Mouse (Mus musculus) hindbrain, embryonic 14.5 days (tissue): ENCODE measurements around the gene Gas8. TPM values are rescaled to one million over a fixed set of nuclear protein-coding genes. Genes with fewer than 3 reads are reported as not detected.

ENCODE experiments used
- ATAC-seq: fragments of 200-750 bp; cut with Nextera tagmentation; 2 replicates; pipeline ENCODE4 v1.8.0; 2017; ENCODE audit warnings: moderate number of reproducible peaks, mild to moderate bottlenecking, moderate TSS enrichment, moderate library complexity; ENCODE audit not compliant: low FRiP score
- DNase-seq: peaks from one replicate; pipeline ENCODE4 v3.0.0-alpha.2; 2015; ENCODE audit warnings: low spot score
- H3K27ac ChIP-seq: fragments of 300-500 bp; sonication (generic); 2 replicates; pipeline ENCODE4 v1.5.1; 2014; ENCODE audit warnings: mild to moderate bottlenecking, moderate library complexity
- H3K27me3 ChIP-seq: fragments of 300-500 bp; sonication (generic); 2 replicates; pipeline ENCODE4 v1.6.1; 2014; ENCODE audit warnings: mild to moderate bottlenecking, low read length, mixed read lengths; ENCODE audit not compliant: control insufficient read depth, insufficient read depth
- H3K36me3 ChIP-seq: fragments of 300-500 bp; sonication (generic); replicated peaks from 2 replicates; pipeline ENCODE4 v1.6.1; 2014; ENCODE audit not compliant: control insufficient read depth, insufficient read depth
- H3K4me1 ChIP-seq: fragments of 300-500 bp; sonication (generic); replicated peaks from 2 replicates; pipeline ENCODE4 v1.6.1; 2014; ENCODE audit warnings: antibody characterized with exemption, low read length, mixed read lengths; ENCODE audit not compliant: control insufficient read depth, insufficient read depth
- H3K4me2 ChIP-seq: fragments of 300-500 bp; sonication (generic); replicated peaks from 2 replicates; pipeline ENCODE4 v1.6.1; 2014; ENCODE audit warnings: mild to moderate bottlenecking, moderate library complexity
- H3K4me3 ChIP-seq: fragments of 300-500 bp; sonication (generic); replicated peaks from 2 replicates; pipeline ENCODE4 v1.5.1; 2014; ENCODE audit warnings: mild to moderate bottlenecking, low read length
- H3K9ac ChIP-seq: fragments of 300-500 bp; sonication (generic); 2 replicates; pipeline ENCODE4 v1.6.1; 2014
- H3K9me3 ChIP-seq: fragments of 300-500 bp; sonication (generic); 2 replicates; pipeline ENCODE4 v1.6.1; 2016; ENCODE audit warnings: low read length; ENCODE audit not compliant: control insufficient read depth
- WGBS: fragments of 180-500 bp; shearing (Covaris S2); extraction: QIAGEN DNeasy Blood & Tissue Kit; methylation state at CpG from one replicate; pipeline ENCODE4 v1.1.7; 2014; 5-methylcytosine and 5-hydroxymethylcytosine counted together
- polyA plus RNA-seq: library from polyadenylated mRNA; unstranded; fragments of >200 nt; fragmentation: Nextera tagmentation; extraction: Ambion mirVana; gene quantifications from 2 replicates; pipeline ENCODE4 v1.2.1, GENCODE M21; 2014

Gene Gas8
- polyA plus RNA-seq, 1 experiment from 2014 or later = 37.5 TPM

- Histone ChIP-seq H3K27me3 (no peaks in the 10 kb centered on the region), H3K36me3 (peaks cover 96% of the 10 kb centered on the region), H3K9ac (no peak overlapping the region), H3K4me1 (no peaks in the 10 kb centered on the region), H3K27ac (no peak overlapping the region), H3K9me3 (no peaks in the 10 kb centered on the region), H3K4me2 (no peak overlapping the region), H3K4me3 (no peak overlapping the region)
- DNase-seq (no peak), ATAC-seq (no peak)
- 97% methylated on average over 9 of the region's 9 CpGs for WGBS
These were observed 25.7 kb upstream of the Gas8 start for GRCm38 (mm10) chr8:123492898-123493297.

DNA sequence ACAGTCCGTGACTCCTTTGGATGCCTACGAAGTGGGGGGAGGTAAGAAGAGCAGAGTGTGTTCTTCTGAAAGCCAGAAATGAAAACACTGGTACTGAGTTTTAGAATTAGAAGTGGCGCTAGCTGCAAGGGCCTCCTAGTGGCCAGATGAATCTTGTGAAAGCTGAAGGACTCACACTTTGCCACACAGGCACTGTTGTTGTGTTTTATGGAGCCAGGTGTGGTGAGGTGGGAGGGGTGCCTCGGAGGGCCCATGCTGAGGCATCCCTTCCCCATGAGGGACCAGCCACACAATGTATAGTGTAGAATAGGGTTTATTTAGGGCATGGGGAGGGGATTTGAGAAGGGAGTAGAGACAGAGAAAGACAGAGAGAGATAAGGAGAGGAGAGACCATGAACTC is 20.9 kb upstream of the Gas8 start:
- 88% methylated on average over 4 of the region's 4 CpGs for WGBS
- H3K4me2 ChIP-seq = no peak overlapping the region
- no peaks in the 10 kb centered on the region for H3K27me3 ChIP-seq
- no peak overlapping the region for H3K9ac ChIP-seq
- no peak for DNase-seq
- H3K36me3 ChIP-seq = peaks cover 96% of the 10 kb centered on the region
- ATAC-seq = no peak
- no peaks in the 10 kb centered on the region for H3K4me1 ChIP-seq
- H3K27ac ChIP-seq = no peak overlapping the region
- H3K9me3 ChIP-seq = no peaks in the 10 kb centered on the region
- no peak overlapping the region for H3K4me3 ChIP-seq

- Histone ChIP-seq H3K27me3 (no peaks in the 10 kb centered on the region), H3K9me3 (no peaks in the 10 kb centered on the region), H3K4me1 (no peaks in the 10 kb centered on the region), H3K4me3 (no peak overlapping the region), H3K9ac (no peak overlapping the region), H3K27ac (no peak overlapping the region), H3K36me3 (peaks cover 96% of the 10 kb centered on the region), H3K4me2 (no peak overlapping the region)
- DNase-seq = no peak
- ATAC-seq = no peak
- WGBS = 90% methylated on average over 11 of the region's 11 CpGs
These were observed 19.7 kb upstream of the Gas8 start for GRCm38 (mm10) chr8:123498963-123499362.

DNA sequence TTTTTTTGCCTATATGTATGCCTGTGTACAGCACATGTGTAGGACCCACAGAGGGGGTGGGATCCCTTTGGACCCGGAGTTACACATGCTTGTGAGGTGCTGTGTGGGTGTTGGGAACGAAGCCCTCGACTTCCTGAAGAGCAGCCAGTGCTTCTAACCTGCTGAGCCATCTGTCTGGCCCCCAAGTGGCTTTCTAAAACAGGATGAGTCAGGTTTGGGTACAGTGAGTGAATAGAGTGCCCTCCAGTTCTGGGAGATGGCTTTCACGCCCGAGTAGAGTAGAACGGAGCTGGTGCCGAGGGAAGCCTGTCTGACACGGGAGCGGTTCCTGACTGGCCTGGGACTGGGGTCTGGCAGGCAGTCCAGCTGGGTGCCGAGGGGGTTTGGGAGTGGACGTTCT is 19.1 kb upstream of the Gas8 start:
- peaks cover 96% of the 10 kb centered on the region for H3K36me3 ChIP-seq
- H3K4me3 ChIP-seq = no peak overlapping the region
- no peaks in the 10 kb centered on the region for H3K4me1 ChIP-seq
- no peak overlapping the region for H3K27ac ChIP-seq
- no peaks in the 10 kb centered on the region for H3K27me3 ChIP-seq
- ATAC-seq (no peak), DNase-seq (no peak)
- no peaks in the 10 kb centered on the region for H3K9me3 ChIP-seq
- H3K4me2 ChIP-seq = no peak overlapping the region
- WGBS = 94% methylated on average over 11 of the region's 11 CpGs
- H3K9ac ChIP-seq = no peak overlapping the region

DNA sequence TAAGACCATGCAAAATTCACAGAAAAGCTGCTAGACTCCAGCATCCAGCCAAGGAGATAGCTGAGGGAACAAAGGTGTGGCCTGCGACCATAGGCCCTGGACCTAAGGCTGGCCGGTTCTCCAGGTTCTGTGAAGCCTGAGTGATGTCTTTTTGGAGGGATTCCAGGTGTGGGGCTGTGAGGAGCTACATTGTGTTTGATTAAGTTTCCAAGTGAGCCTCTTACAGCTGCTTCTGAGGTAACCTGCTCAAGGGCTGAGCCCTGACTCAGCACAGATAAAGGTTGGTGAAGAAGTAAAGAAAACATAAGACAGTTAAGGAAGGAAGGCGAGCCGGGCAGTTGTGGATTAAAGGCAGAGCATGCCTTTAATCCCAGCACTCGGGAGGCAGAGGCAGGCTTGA is 16.4 kb upstream of the Gas8 start:
- no peaks in the 10 kb centered on the region for H3K9me3 ChIP-seq
- no peak overlapping the region for H3K4me2 ChIP-seq
- H3K27me3 ChIP-seq = no peaks in the 10 kb centered on the region
- no peak overlapping the region for H3K27ac ChIP-seq
- H3K4me1 ChIP-seq = no peaks in the 10 kb centered on the region
- H3K4me3 ChIP-seq = no peak overlapping the region
- ATAC-seq (no peak), DNase-seq (no peak)
- WGBS = 96% methylated on average over 5 of the region's 5 CpGs
- peaks cover 96% of the 10 kb centered on the region for H3K36me3 ChIP-seq
- no peak overlapping the region for H3K9ac ChIP-seq

GRCm38 (mm10) chr8:123503801-123504467 is 14.7 kb upstream of the Gas8 start:
- Histone ChIP-seq H3K27me3 (no peaks in the 10 kb centered on the region), H3K9me3 (no peaks in the 10 kb centered on the region), H3K36me3 (peaks cover 100% of the 10 kb centered on the region), H3K4me2 (no peak overlapping the region), H3K4me3 (no peak overlapping the region), H3K27ac (no peak overlapping the region), H3K4me1 (no peaks in the 10 kb centered on the region), H3K9ac (no peak overlapping the region)
- WGBS = 98% methylated on average over 6 of the region's 6 CpGs
- ATAC-seq (no peak), DNase-seq (no peak)

- Histone ChIP-seq H3K4me2 (no peak overlapping the region), H3K9me3 (no peaks in the 10 kb centered on the region)
These were observed 13.9 kb upstream of the Gas8 start for GRCm38 (mm10) chr8:123504591-123505195.

DNA sequence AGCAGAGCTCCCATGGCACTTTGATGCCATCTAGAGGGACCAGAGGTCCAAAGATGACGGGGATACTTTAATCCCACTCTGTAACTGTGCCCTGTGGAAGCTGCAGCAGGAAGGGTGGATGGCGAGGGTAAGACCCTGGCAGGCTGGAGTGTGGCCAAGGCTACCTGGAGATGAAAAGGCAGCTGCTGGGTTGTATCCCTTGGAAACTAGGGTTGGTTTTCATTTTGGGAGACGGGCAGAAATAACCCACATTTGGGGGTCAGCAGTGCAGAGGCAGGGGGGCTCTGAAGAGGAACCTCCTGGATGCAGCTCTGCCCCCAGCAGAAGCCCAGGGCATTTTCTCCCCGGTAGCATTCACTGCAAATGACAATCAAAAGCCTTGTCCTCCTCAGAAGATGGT is 13.4 kb upstream of the Gas8 start:
- Histone ChIP-seq H3K27me3 (no peaks in the 10 kb centered on the region), H3K27ac (no peak overlapping the region), H3K36me3 (peaks cover 100% of the 10 kb centered on the region), H3K9ac (no peak overlapping the region), H3K4me1 (no peaks in the 10 kb centered on the region), H3K4me2 (no peak overlapping the region), H3K4me3 (no peak overlapping the region), H3K9me3 (no peaks in the 10 kb centered on the region)
- DNase-seq (no peak), ATAC-seq (no peak)
- 77% methylated on average over 4 of the region's 4 CpGs for WGBS

More at GRCm38 (mm10) chr8:123504591-123505195, 13.9 kb upstream of the Gas8 start:
- 91% methylated on average over 9 of the region's 9 CpGs for WGBS
- no peaks in the 10 kb centered on the region for H3K27me3 ChIP-seq
- H3K27ac ChIP-seq = no peak overlapping the region
- ATAC-seq = no peak
- no peaks in the 10 kb centered on the region for H3K4me1 ChIP-seq
- H3K36me3 ChIP-seq = peaks cover 100% of the 10 kb centered on the region
- H3K4me3 ChIP-seq = no peak overlapping the region
- DNase-seq = no peak
- H3K9ac ChIP-seq = no peak overlapping the region

DNA sequence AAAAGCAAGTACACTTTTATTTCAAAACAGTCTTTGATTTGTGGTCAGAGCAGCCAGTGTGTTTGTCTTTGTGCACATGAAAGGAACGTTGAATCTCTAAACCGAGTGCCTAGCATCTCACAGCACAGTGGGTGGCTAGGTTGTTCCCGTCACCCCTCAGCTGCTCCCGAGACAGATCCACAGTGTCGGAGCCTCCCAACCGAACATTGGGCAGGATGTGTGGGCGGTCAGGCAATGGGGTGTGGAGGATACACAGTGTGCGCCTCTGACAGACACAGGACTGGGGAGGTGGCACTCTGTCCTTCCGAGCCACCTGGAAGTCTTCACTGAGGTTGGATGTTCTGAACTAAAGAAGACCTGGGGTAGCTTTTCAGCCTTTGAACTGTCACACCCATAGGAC is 12.9 kb upstream of the Gas8 start:
- Histone ChIP-seq H3K4me2 (no peak overlapping the region), H3K4me1 (no peaks in the 10 kb centered on the region), H3K27ac (no peak overlapping the region), H3K9me3 (no peaks in the 10 kb centered on the region), H3K4me3 (no peak overlapping the region), H3K27me3 (no peaks in the 10 kb centered on the region), H3K9ac (no peak overlapping the region), H3K36me3 (peaks cover 100% of the 10 kb centered on the region)
- 86% methylated on average over 9 of the region's 9 CpGs for WGBS
- no peak for DNase-seq
- ATAC-seq = no peak
